In genomic region chr13:116309584-116310462, GRCm38 (mm10) we compare ENCODE assay signal across 8 mouse cellular contexts. TPM values are rescaled to one million over a fixed set of nuclear protein-coding genes. Genes with fewer than 3 reads are reported as not detected.
DNase-seq lines count a peak whose midpoint lies in the region; ATAC-seq and TF ChIP-seq lines count a peak whose summit lies in the region.

Gene Isl1 (minus strand): TSS chr13:116309689.

- no peak for TF ChIP-seq POLR2A in lung, adult 2 months (IDR thresholded peaks at IDR 0.05; ENCODE audit: borderline replicate concordance, extremely low read depth, low read depth, low read length)
- no peak for TF ChIP-seq POLR2A in olfactory bulb, adult 2 months (IDR thresholded peaks at IDR 0.05; ENCODE audit: insufficient read depth, low read depth, low read length)

- ATAC-seq in frontal cortex, adult (ENCODE audit: low TSS enrichment), result peak; percentile 69; the same call in 1 of the 2 replicates
- peak; percentile 87 for ATAC-seq in hindbrain, embryonic 15.5 days (ENCODE audit: low FRiP score, low read depth)

- no peaks in the 10 kb centered on the region for H3K9me3 ChIP-seq in hindbrain, embryonic 15.5 days

- no peaks in the 10 kb centered on the region for H3K36me3 ChIP-seq in hindbrain, embryonic 15.5 days

- no peak for DNase-seq in frontal cortex, postnatal 25 days (ENCODE audit: low spot score in 2 of 2)
- DNase-seq in gastrocnemius, postnatal 10 days, result peak; percentile 74
- DNase-seq in lung, adult 2 months, result no peak
- DNase-seq in cerebellum, postnatal 36 days, result no peak

- H3K4me3 ChIP-seq in brown adipose tissue, adult 24 weeks (ENCODE audit: insufficient read depth, low read depth, low read length), result peak within 1 kb of the TSS; percentile 24
- H3K4me3 ChIP-seq in hindbrain, embryonic 15.5 days, result peak within 1 kb of the TSS; percentile 41
- H3K4me3 ChIP-seq in lung, adult 2 months (replicated peaks; ENCODE audit: extremely low read depth, low read depth, low read length), result peak within 1 kb of the TSS; percentile 5
- H3K4me3 ChIP-seq in olfactory bulb, adult 2 months (ENCODE audit: insufficient read depth, low read depth, low read length), result peak within 1 kb of the TSS; percentile 24; the same call in 1 of the 2 replicates

- TF ChIP-seq CTCF in lung, adult 2 months (IDR thresholded peaks at IDR 0.05; ENCODE audit: insufficient read depth, low read length), result no peak
- no peak for TF ChIP-seq CTCF in olfactory bulb, adult 2 months (IDR thresholded peaks at IDR 0.05; ENCODE audit: insufficient read depth, low read depth, low read length)

- no peaks in the 10 kb centered on the region for H3K4me1 ChIP-seq in brown adipose tissue, adult 24 weeks (ENCODE audit: control insufficient read depth, insufficient read depth, insufficient read length, low read length)
- peaks cover 8% of the 10 kb centered on the region for H3K4me1 ChIP-seq in hindbrain, embryonic 15.5 days (replicated peaks)
- no peaks in the 10 kb centered on the region for H3K4me1 ChIP-seq in lung, adult 2 months (ENCODE audit: control insufficient read depth, insufficient read depth, low read length)
- peaks cover 7% of the 10 kb centered on the region; the same call in 1 of the 2 replicates for H3K4me1 ChIP-seq in olfactory bulb, adult 2 months (ENCODE audit: control insufficient read depth, insufficient read depth, low read length)

- WGBS in hindbrain, embryonic 15.5 days, result under 1% methylated on average over 82 of the region's 82 CpGs
- under 1% methylated on average over 82 of the region's 82 CpGs for WGBS in lung, adult 2 months
- WGBS in olfactory bulb, adult 2 months, result under 1% methylated on average over 82 of the region's 82 CpGs

- H3K4me2 ChIP-seq in hindbrain, embryonic 15.5 days, result peak within 1 kb of the TSS; percentile 67

- no peak within 1 kb of the TSS for H3K27ac ChIP-seq in brown adipose tissue, adult 24 weeks (replicated peaks; ENCODE audit: low read depth, low read length)
- H3K27ac ChIP-seq in hindbrain, embryonic 15.5 days (replicated peaks), result no peak within 1 kb of the TSS
- H3K27ac ChIP-seq in olfactory bulb, adult 2 months (ENCODE audit: insufficient read depth, low read depth, low read length), result no peak within 1 kb of the TSS

- peaks cover 80% of the 10 kb centered on the region for H3K27me3 ChIP-seq in hindbrain, embryonic 15.5 days

- H3K9ac ChIP-seq in hindbrain, embryonic 15.5 days, result no peak within 1 kb of the TSS

RNA-seq across cellular contexts. Expression of gene Isl1, which starts in this region (rescaled TPM):
- not detected in 2 replicates for polyA plus RNA-seq in brown adipose tissue, adult 24 weeks (2012; ENCODE audit: insufficient read depth, insufficient read length, missing spikeins)
- 1 to 10 TPM in 1 of 2 experiments, under 1 TPM in 1; 0.45 to 1.1 TPM for total RNA-seq in gastrocnemius, postnatal 10 days (2021)
- polyA plus RNA-seq in hindbrain, embryonic 15.5 days (2015; fragmentation: Nextera tagmentation; extraction: Ambion mirVana), result 14.5 and 20.6 TPM in 2 replicates
- 0.31 and 1.2 TPM in 2 replicates for polyA plus RNA-seq in lung, adult 2 months (2012; rRNA removed)
- not detected in 2 replicates for polyA plus RNA-seq in olfactory bulb, adult 2 months (2012; ENCODE audit: insufficient read depth, insufficient read length, low replicate concordance, missing spikeins)
